Mouse (Mus musculus) layer of hippocampus, adult 8-10 months (tissue): ENCODE measurements around the gene Ksr1. TPM values are rescaled to one million over a fixed set of nuclear protein-coding genes. Genes with fewer than 3 reads are reported as not detected.
A peak's percentile ranks its signal among the peaks of the same experiment; 100 is the strongest.

Source experiments
- DNase-seq, 2 experiments: peaks; one replicate each; pipeline ENCODE4 v3.0.0; 2022; ENCODE audit warnings: low spot score in 2 of 2
- total RNA-seq, 4 experiments: library from RNA; stranded (reverse); gene quantifications; 2 replicates each; pipeline ENCODE4 v1.2.4; 2022

The Ksr1 gene
- total RNA-seq, 4 experiments from 2014 or later = 138 to 198 (median 174) TPM

GRCm38 (mm10) chr11:79069453-79070153, 76.6 kb downstream of the Ksr1 start:
- DNase-seq = no peak

- no peak for DNase-seq
These were observed 79.0 kb downstream of the Ksr1 start for GRCm38 (mm10) chr11:79067172-79067571.

GRCm38 (mm10) chr11:79066191-79066530, 80.0 kb downstream of the Ksr1 start:
- DNase-seq = no peak

- no peak for DNase-seq
These were observed 80.6 kb downstream of the Ksr1 start for GRCm38 (mm10) chr11:79065463-79066190.

DNA sequence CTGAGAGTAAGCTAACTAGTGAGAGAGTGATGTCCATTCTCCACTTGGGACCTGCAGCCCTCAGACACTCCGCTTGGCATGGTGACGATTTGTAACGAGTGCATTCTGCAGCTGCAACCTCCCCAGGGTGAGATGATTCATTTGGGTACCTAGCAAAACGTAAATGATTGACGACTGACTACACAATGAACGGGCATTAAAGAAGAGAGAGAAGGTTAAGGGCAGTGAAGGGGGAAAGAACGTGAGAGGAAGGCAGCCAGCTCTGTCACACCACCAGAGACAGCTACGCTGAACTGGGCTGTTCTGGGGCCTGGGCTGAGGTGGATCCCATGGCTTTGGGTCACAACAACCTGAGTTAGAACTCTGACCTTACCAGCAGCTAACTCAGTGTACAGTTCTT, 81.9 kb downstream of the Ksr1 start:
- DNase-seq = no peak

GRCm38 (mm10) chr11:79063616-79064015, 82.6 kb downstream of the Ksr1 start:
- DNase-seq = no peak

DNA sequence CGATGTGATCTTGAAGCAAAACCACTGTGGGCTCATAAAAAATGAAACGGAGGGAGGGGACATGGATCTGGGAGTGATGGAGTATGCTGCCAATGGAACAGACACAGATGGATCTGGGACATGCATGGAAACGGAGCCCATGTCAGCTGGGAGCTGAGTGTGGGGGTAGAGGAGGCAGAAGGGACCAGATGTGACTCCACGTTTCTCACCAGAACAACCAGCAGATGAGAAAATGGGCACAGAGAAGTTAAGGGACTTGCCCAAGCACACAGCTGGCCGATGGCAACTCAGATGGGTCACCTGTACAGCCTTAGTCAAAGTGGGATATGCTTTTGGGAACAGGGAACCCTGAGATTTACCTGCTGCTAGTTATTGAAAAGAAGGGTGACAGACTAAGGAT, 83.3 kb downstream of the Ksr1 start:
- DNase-seq = peak; percentile 48 to 50

DNA sequence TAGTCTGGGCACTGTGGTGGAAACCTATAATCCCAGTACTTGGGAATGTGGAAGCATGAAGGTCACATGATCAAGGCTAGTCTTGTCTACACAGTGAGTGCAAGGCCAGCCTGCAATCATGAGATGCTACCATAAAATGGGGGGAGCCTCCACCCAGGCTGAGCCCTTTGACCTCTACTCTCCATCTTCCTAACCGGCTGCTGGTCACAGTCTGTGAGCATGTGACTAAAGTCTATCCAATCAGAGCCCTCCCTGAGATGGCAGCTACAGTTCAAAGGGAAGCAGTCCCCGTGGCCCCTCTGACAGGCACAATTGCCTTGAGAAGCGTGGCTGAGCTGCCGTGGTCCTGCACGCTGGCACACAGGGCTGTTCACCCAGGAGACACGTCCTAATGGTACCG, 84.4 kb downstream of the Ksr1 start:
- DNase-seq = no peak

DNA sequence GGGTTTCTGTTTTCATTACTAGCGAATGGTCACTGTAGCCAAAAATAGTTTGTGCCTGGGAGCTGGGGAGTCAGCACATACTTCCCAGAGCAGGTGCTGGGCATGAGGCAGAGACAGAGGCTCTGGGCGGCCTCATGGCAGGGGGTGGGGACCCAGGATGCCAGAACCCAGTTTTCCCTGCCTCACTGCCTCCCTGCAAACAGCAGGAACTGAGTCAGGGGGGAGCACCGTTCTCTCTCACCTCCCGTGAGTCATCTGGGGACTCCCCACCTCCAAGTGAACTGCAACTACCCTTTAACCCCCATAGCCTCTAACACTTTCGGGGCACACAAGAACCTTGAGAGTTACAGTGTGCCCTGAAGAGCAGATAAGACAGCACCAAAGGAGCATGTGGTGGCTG, 86.4 kb downstream of the Ksr1 start:
- no peak for DNase-seq

DNA sequence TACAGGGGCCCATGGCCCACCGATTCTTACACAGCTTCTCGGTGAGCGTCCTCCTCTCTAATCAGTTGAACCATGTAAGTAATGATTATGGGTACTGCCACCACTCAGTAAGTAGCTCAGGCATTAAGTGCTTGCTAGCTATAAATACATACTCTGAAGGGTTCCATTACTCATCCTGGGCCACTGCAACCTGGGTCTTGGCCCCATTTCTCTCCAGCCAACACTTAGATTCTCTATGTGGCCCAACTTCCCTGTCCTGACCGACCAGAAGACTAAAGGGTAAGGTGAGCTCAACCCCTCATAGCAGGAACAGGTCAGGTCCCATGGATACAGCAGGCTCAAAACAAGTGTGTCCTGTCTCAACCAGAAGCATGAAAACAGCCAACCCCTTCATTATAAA, 87.1 kb downstream of the Ksr1 start:
- no peak for DNase-seq

- no peak for DNase-seq
These were observed 87.6 kb downstream of the Ksr1 start for GRCm38 (mm10) chr11:79058610-79059009.

DNA sequence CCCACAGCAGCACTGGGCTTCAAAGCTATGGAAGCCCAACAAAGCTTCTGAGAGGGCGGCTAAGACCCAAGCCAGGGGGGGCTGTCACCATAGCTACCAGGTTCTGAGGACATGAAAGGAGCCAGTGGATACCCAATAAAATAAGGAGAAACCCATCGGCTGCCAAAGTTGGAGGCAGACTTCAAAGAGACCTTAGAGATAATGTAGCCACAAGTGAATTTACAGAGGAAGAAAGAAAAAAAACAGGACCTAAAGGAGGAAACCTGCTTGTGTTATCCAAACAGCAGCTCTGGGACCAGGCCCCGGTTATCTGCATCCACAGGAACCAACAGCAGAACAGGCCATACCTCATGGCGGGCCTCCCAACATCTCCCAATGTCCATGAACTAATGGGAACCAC, 88.4 kb downstream of the Ksr1 start:
- DNase-seq = no peak

DNA sequence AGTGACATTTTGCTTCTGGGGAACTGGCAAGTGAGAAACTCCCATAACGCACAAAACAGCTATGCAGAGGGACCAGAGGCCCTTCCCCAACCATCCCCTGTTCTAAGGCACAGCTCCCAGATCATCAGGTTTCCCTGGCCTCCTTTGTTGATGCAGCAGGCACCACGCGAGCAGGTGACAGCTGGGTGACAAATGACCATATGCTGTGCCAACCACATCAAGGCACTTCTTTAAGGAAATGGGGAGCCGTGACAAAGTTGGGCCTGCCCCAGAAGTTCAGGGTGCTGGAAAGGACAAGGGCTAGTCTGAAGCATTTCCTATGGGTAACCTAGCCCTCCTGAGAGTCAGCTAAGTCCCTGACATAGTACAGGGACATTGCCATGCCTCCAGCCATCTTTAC, 89.3 kb downstream of the Ksr1 start:
- DNase-seq = no peak

DNA sequence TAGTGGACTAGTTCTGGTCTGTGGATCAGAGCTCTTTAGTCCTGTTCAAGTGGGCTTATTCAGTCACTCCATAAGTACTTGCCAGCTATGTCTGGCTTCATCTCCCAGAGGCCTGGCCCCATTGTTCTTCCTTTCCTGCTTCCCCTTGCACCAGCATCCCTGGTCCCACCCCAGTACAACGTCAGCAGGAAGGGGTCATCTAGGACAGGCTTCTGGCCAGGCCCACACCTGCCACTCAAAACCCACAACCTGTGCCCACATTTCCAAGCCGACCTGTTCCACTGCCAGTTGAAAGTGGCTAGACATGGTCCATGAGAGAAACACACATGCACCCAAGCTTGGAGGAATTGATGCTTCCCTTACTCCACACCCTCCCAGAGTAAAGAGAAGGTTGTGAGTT, 90.2 kb downstream of the Ksr1 start:
- no peak for DNase-seq

DNA sequence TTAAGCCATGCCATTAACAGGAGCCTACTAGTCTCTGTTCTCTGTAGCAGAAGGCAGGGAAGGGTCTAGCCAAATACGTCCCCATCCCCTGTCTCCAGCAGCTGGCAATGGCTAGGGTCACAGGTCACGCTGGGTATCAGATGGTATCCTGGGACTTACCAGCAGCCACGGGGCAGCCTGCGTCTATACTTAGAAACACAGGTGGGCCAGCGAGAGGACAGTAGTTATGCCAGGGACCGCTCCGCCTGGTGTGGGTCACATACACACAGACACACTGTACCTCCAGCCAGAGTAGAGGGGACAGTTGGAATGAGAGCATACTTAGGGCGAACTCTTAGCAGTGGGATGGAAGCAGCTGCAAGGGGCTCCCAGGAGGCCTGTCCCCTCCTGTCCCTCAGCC, 91.0 kb downstream of the Ksr1 start:
- DNase-seq = no peak

- no peak for DNase-seq
These were observed 91.8 kb downstream of the Ksr1 start for GRCm38 (mm10) chr11:79054161-79055152.

- no peak for DNase-seq
These were observed 92.8 kb downstream of the Ksr1 start for GRCm38 (mm10) chr11:79053437-79053836.

DNA sequence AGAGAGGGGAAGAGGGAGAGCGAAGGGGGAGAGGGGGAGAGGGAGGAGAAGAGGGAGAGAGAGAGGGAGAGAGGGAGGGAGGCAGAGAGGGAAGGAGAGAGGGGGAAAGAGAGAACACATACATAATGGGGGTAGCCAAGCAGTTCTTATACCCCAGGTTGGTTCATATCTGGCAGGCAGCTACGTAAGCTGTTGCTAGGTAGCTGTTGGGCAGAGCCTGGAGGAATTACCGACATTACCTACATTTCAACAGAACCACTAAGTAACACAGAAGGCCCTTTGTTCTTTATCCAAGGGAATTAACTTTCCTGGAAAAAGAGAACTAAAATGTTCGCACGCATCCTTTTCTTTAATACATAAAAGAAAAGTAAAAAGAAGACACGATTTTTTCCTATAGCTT, 93.4 kb downstream of the Ksr1 start:
- no peak for DNase-seq

GRCm38 (mm10) chr11:79051522-79051921, 94.7 kb downstream of the Ksr1 start:
- no peak for DNase-seq

DNA sequence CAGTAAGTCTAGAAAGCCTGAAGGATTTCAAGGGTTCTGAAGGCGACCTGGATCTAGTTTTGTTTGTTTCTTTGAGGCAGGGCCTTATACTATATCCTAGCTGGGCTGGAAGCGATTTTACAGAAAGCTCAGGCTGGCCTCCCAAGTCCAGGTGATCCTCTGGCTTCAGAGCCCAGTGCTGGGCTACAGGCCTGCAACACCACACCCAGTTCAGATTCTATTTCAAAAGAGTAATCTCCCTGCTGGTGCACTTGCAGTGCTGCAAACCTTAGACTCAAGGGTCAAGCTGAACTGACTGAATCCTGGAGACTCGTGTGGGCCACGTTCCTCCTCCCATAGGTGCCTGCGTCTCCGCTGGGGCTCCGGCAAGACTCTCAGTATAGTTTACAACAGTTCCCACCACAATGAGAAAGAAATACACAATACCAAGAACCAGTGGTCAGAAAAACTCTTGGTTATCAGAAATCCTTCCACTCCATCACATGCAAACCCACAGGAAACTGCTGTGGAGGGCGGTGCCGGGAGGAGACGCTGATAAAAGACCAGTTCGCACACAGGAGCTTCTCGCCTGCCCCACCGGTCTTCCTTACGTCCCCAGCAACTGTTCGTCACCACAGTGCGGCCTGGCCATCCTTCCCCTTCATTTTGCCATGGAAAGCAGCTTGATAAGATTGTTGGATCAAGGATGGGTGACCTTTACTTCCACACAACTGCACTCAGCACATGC, 95.3 kb downstream of the Ksr1 start:
- no peak for DNase-seq

- DNase-seq = no peak
These were observed 97.3 kb downstream of the Ksr1 start for GRCm38 (mm10) chr11:79048906-79049305.
